13 mouse cellular contexts compared by ENCODE assay signal in genomic region chr11:87957066-87957465, GRCm38 (mm10). TPM values are rescaled to one million over a fixed set of nuclear protein-coding genes. Genes with fewer than 3 reads are reported as not detected.
A peak's percentile ranks its signal among the peaks of the same experiment; 100 is the strongest.
DNase-seq lines count a peak whose midpoint lies in the region; ATAC-seq and TF ChIP-seq lines count a peak whose summit lies in the region.
"Had no signal": no experiment of that assay in that cellular context is flagged by ENCODE, and none has a peak within 500 bp of the region (broad histone marks: within the 10 kb centered on the region; RNA-seq: fewer than 3 reads in every experiment).

No protein-coding gene starts in this region.

- DNase-seq in kidney, postnatal 4 days = peak; percentile 64 to 70
- DNase-seq in kidney, adult 8-10 months = no peak
- DNase-seq in CH12.LX (ENCODE audit: extremely low read depth) = peak; percentile 42
- peak; percentile 23 for DNase-seq in c-Kit-positive CD71-positive TER-119-negative erythroid progenitor cells, embryonic 14.5 days (ENCODE audit: low read depth)
- peak; percentile 73 for DNase-seq in mesoderm, embryonic 11.5 days (ENCODE audit: low read depth, low spot score)
- DNase-seq: layer of hippocampus, postnatal 36 days had no signal

- H3K9me3 ChIP-seq in CH12.LX (replicated peaks; ENCODE audit: low read length) = peaks cover 8% of the 10 kb centered on the region
- H3K9me3 ChIP-seq: G1E had no signal

- TF ChIP-seq POLR2A in CH12.LX (IDR thresholded peaks at IDR 0.05; ENCODE audit: low read depth, low read length) = no peak

- ATAC-seq in monocyte, adult 5-6 weeks (replicated peaks; ENCODE audit: insufficient number of reproducible peaks, low FRiP score, low TSS enrichment, poor library complexity, severe bottlenecking) = no peak
- ATAC-seq in activated CD4-positive, CD25-positive, alpha-beta regulatory T cell, adult 4 months = no peak
- ATAC-seq: intestine, embryonic 16.5 days had no signal

- dilution Hi-C loops in CH12.LX (cut with MboI; ENCODE audit: extremely low pct_ligation_motif_present, extremely low pct_unique_long_range_greater_than_20kb, low sequenced_read_pairs) = no loop called here

- TF ChIP-seq CTCF in CH12.LX (conservative IDR thresholded peaks at IDR 0.05 in 1 of 2, IDR thresholded peaks at IDR 0.05 in 1 of 2; ENCODE audit: low read depth in 2 of 2, low read length in 2 of 2) = no peak

- no peaks in the 10 kb centered on the region for H3K79me2 ChIP-seq in CH12.LX (replicated peaks; ENCODE audit: control insufficient read depth, extremely low read depth, insufficient read depth, poor library complexity, severe bottlenecking)

- H3K27ac ChIP-seq in CH12.LX (ENCODE audit: insufficient read depth, low read depth) = no peak overlapping the region

- peaks cover 37% of the 10 kb centered on the region for H3K27me3 ChIP-seq in CH12.LX (replicated peaks)

- TF ChIP-seq EP300 in CH12.LX (IDR thresholded peaks at IDR 0.05; ENCODE audit: low read length) = no peak

- no peaks in the 10 kb centered on the region for H3K36me3 ChIP-seq in CH12.LX (replicated peaks in 1 of 2; ENCODE audit: control insufficient read depth in 1 of 2, insufficient read depth in 1 of 2, low read length in 1 of 2)
- H3K36me3 ChIP-seq: G1E had no signal

- in situ Hi-C loops in CH12.LX (cut with MboI; ENCODE audit: low pct_ligation_motif_present, low pct_unique_long_range_greater_than_20kb, low sequenced_read_pairs) = no loop called here

- no peaks in the 10 kb centered on the region for H3K4me1 ChIP-seq in CH12.LX (ENCODE audit: control insufficient read depth in 1 of 2, insufficient read depth in 2 of 2)

- no peak overlapping the region for H3K4me2 ChIP-seq in CH12.LX (ENCODE audit: insufficient read depth, low read depth, poor library complexity, severe bottlenecking)

- no peak for TF ChIP-seq RAD21 in CH12.LX (IDR thresholded peaks at IDR 0.05; ENCODE audit: low read depth, low read length)

- H3K9ac ChIP-seq in CH12.LX (ENCODE audit: insufficient read depth, low read depth) = no peak overlapping the region

- no peak overlapping the region for H3K4me3 ChIP-seq in CH12.LX (replicated peaks in 1 of 3; ENCODE audit: low read depth in 2 of 3, low read length in 2 of 3, poor library complexity in 1 of 3)

TF ChIP-seq in CH12.LX, 34 proteins besides CTCF, POLR2A, EP300 and RAD21:
- TF ChIP-seq RCOR1 (conservative IDR thresholded peaks at IDR 0.05; ENCODE audit: low read depth, low read length) (no peak), MAZ (IDR thresholded peaks at IDR 0.05; ENCODE audit: low read depth, low read length) (no peak), TBP (conservative IDR thresholded peaks at IDR 0.05; ENCODE audit: low read depth, low read length) (no peak), POLR2AphosphoS2 (IDR thresholded peaks at IDR 0.05; ENCODE audit: low read depth, low read length) (no peak), PAX5 (IDR thresholded peaks at IDR 0.05; ENCODE audit: low read length) (no peak), ELF1 (IDR thresholded peaks at IDR 0.05; ENCODE audit: low read depth, low read length) (no peak), MYC (IDR thresholded peaks at IDR 0.05; ENCODE audit: low read depth, low read length) (no peak), IRF4 (IDR thresholded peaks at IDR 0.05; ENCODE audit: low read depth, low read length) (no peak), USF1 (IDR thresholded peaks at IDR 0.05; ENCODE audit: low read depth, low read length) (no peak), HCFC1 (IDR thresholded peaks at IDR 0.05; ENCODE audit: low read depth, low read length) (no peak), MAX (IDR thresholded peaks at IDR 0.05; ENCODE audit: low read length) (no peak), UBTF (IDR thresholded peaks at IDR 0.05; ENCODE audit: low read depth, low read length) (no peak), MAFK (IDR thresholded peaks at IDR 0.05; ENCODE audit: insufficient replicate concordance, low read length) (no peak), TCF12 (IDR thresholded peaks at IDR 0.05; ENCODE audit: low read depth, low read length) (no peak), ETS1 (conservative IDR thresholded peaks at IDR 0.05; ENCODE audit: low read depth, low read length) (no peak)

RNA-seq across cellular contexts. Expression of gene Dynll2, which starts 30.3 kb away (rescaled TPM):
- total RNA-seq in CH12.LX (2012; rRNA removed) = 35.8 and 43.0 TPM in 2 replicates
- total RNA-seq in CH12.LX (2014; rRNA removed) = 13.0 and 14.0 TPM in 2 replicates
- polyA plus RNA-seq in CH12.LX (2012; ENCODE audit: insufficient read length, low read depth) = 147 and 148 TPM in 2 replicates
- total RNA-seq in monocyte, adult 5-6 weeks (2017) = 10.6 to 15.0 TPM (median 12.3 TPM) in 3 replicates
- polyA plus RNA-seq in activated CD4-positive, CD25-positive, alpha-beta regulatory T cell, adult 4 months (2017; shearing (Covaris generic)) = 1 to 10 TPM; 4.3 to 4.4 TPM

RNA-seq across cellular contexts. Expression of gene Olfr464, which starts 36.3 kb away (rescaled TPM):
- not detected in 2 replicates for total RNA-seq in CH12.LX (2012; rRNA removed)
- not detected in 2 replicates for total RNA-seq in CH12.LX (2014; rRNA removed)
- not detected in 2 replicates for polyA plus RNA-seq in CH12.LX (2012; ENCODE audit: insufficient read length, low read depth)
- not detected in 3 replicates for total RNA-seq in monocyte, adult 5-6 weeks (2017)
- polyA plus RNA-seq in activated CD4-positive, CD25-positive, alpha-beta regulatory T cell, adult 4 months (2017; shearing (Covaris generic)) = not detected
- total RNA-seq: adrenal gland, postnatal 36 days; G1E; layer of hippocampus, postnatal 36 days had no signal
- polyA plus RNA-seq: G1E; heart, embryonic 14.5 days; intestine, embryonic 16.5 days; liver, embryonic 16.5 days had no signal

RNA-seq across cellular contexts. Expression of gene Olfr463, which starts 59.9 kb away (rescaled TPM):
- total RNA-seq in CH12.LX (2012; rRNA removed) (not detected in 2 replicates), CH12.LX (2014; rRNA removed) (not detected in 2 replicates)
- polyA plus RNA-seq in CH12.LX (2012; ENCODE audit: insufficient read length, low read depth) = not detected in 2 replicates
- total RNA-seq in monocyte, adult 5-6 weeks (2017) = not detected in 3 replicates
- not detected for polyA plus RNA-seq in activated CD4-positive, CD25-positive, alpha-beta regulatory T cell, adult 4 months (2017; shearing (Covaris generic))
- total RNA-seq: adrenal gland, postnatal 36 days; G1E; layer of hippocampus, postnatal 36 days had no signal
- polyA plus RNA-seq: G1E; heart, embryonic 14.5 days; intestine, embryonic 16.5 days; liver, embryonic 16.5 days had no signal

Comparison
In these comparisons a context has a peak if more than half of its experiments do, and no peak if none do; other contexts are left out.
1. DNase-seq: peak in kidney, postnatal 4 days (2 of 2), CH12.LX (single experiment), c-Kit-positive CD71-positive TER-119-negative erythroid progenitor cells, embryonic 14.5 days (single experiment) and mesoderm, embryonic 11.5 days (single experiment); none in kidney, adult 8-10 months (0 of 2).